Mouse (Mus musculus) liver, embryonic 11.5 days (tissue): Measurements from ENCODE around the gene Wnt5a. TPM values are rescaled to one million over a fixed set of nuclear protein-coding genes. Genes with fewer than 3 reads are reported as not detected.

Source experiments
- ATAC-seq: fragments of 200-750 bp; cut with Nextera tagmentation; replicated peaks from 2 replicates; pipeline ENCODE4 v1.8.0; 2017; ENCODE audit warnings: moderate number of reproducible peaks, mild to moderate bottlenecking, moderate TSS enrichment, moderate library complexity; ENCODE audit not compliant: low FRiP score
- DNase-seq: peaks from one replicate; pipeline ENCODE4 v3.0.0-alpha.2; 2017; ENCODE audit warnings: low spot score
- H3K27ac ChIP-seq: fragments of 300-500 bp; sonication (generic); 2 replicates; pipeline ENCODE4 v1.5.1; 2014; ENCODE audit warnings: mild to moderate bottlenecking, low read depth, low read length, control low read depth
- H3K27me3 ChIP-seq: fragments of 300-500 bp; sonication (generic); replicated peaks from 2 replicates; pipeline ENCODE4 v1.6.1; 2014; ENCODE audit warnings: low read length, mixed read lengths; ENCODE audit not compliant: control insufficient read depth, insufficient read depth
- H3K36me3 ChIP-seq: fragments of 300-500 bp; sonication (generic); 2 replicates; pipeline ENCODE4 v1.6.1; 2014; ENCODE audit warnings: mild to moderate bottlenecking, low read length, moderate library complexity, mixed read lengths; ENCODE audit not compliant: control insufficient read depth, insufficient read depth
- H3K4me1 ChIP-seq: fragments of 300-500 bp; sonication (generic); replicated peaks from 2 replicates; pipeline ENCODE4 v1.6.1; 2014; ENCODE audit warnings: low read length, mixed read lengths; ENCODE audit not compliant: control insufficient read depth, insufficient read depth
- H3K4me2 ChIP-seq: fragments of 300-500 bp; sonication (generic); 2 replicates; pipeline ENCODE4 v1.6.1; 2014; ENCODE audit warnings: mild to moderate bottlenecking, control low read depth, moderate library complexity
- H3K4me3 ChIP-seq: fragments of 300-500 bp; sonication (generic); 2 replicates; pipeline ENCODE4 v1.5.1; 2014; ENCODE audit warnings: low read depth, low read length, control low read depth
- H3K9ac ChIP-seq: fragments of 300-500 bp; sonication (generic); 2 replicates; pipeline ENCODE4 v1.6.1; 2014; ENCODE audit warnings: low read depth, low read length, control low read depth
- H3K9me3 ChIP-seq: fragments of 300-500 bp; sonication (generic); 2 replicates; pipeline ENCODE4 v1.6.1; 2016; ENCODE audit warnings: low read length, inconsistent platforms, mixed read lengths; ENCODE audit not compliant: control insufficient read depth
- WGBS: fragments of 180-500 bp; shearing (Covaris S2); extraction: QIAGEN DNeasy Blood & Tissue Kit; methylation state at CpG from one replicate; pipeline ENCODE4 v1.1.7; 2014; 5-methylcytosine and 5-hydroxymethylcytosine counted together
- polyA plus RNA-seq: library from polyadenylated mRNA; unstranded; fragments of >200 nt; fragmentation: Nextera tagmentation; extraction: Ambion mirVana; gene quantifications from 2 replicates; pipeline ENCODE4 v1.2.1, GENCODE M21; 2014

The Wnt5a gene
- polyA plus RNA-seq, 1 experiment from 2014 or later: 3.7 TPM

DNA sequence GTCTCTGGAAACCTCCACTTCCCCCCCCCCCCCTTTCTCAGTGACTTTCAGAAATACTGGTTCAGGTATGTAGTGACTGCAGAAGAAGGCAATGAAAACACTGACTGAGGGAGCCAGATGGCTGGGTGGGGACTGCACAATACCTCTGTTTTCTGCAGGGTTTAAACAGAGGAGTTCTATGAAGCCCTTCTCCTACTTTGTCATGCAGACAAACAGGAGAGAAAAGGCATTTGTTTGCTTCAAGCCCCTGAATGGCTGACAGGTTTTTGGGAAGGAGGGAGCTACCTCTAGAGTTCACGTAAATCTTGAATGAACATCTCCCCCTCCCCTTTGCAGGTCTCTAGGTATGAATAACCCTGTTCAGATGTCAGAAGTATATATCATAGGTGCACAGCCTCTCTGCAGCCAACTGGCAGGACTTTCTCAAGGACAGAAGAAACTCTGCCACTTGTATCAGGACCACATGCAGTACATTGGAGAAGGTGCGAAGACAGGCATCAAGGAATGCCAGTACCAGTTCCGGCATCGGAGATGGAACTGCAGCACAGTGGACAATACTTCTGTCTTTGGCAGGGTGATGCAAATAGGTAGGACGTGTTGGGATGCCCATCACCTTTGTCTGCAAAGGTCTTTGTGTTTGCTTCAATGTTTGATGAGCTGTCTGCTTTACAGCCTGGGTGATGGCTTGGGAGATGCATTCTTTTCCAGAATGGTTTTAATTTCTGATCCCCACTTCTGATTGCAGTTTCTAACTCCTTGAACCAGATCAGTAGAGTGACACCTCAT, 8.4 kb downstream of the Wnt5a start:
- no peak for ATAC-seq
- Histone ChIP-seq H3K9me3 (no peaks in the 10 kb centered on the region), H3K27ac (no peak overlapping the region), H3K4me1 (no peaks in the 10 kb centered on the region), H3K9ac (no peak overlapping the region), H3K27me3 (peaks cover 57% of the 10 kb centered on the region), H3K4me2 (no peak overlapping the region), H3K36me3 (no peaks in the 10 kb centered on the region), H3K4me3 (no peak overlapping the region)
- WGBS: 82% methylated on average over 5 of the region's 5 CpGs
- no peak for DNase-seq

DNA sequence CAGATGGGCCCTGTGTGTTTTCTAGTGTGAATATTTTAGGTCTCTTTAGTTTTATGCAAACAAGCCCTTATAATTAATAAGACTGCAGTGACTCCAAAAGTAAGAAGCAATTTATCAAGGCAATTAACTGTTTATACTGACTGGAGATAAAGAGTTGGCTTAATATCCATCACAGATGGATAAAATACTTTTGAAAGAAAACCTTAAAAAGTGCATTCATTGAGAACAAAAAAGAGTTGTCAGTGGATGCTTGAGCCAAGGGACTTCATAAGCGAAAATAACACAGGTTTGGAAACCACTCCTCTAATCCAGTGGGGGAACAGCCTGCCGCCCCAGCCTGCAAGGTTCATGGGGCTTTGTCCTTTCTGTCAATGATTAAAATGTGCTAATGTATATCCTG, 9.6 kb downstream of the Wnt5a start:
- no peak overlapping the region for H3K27ac ChIP-seq
- H3K36me3 ChIP-seq: no peaks in the 10 kb centered on the region
- no peak overlapping the region for H3K4me2 ChIP-seq
- H3K4me1 ChIP-seq: no peaks in the 10 kb centered on the region
- no peak for DNase-seq
- WGBS: 46% methylated on average over 2 of the region's 2 CpGs
- no peak overlapping the region for H3K4me3 ChIP-seq
- ATAC-seq: no peak
- H3K27me3 ChIP-seq: peaks cover 46% of the 10 kb centered on the region
- no peaks in the 10 kb centered on the region for H3K9me3 ChIP-seq
- H3K9ac ChIP-seq: no peak overlapping the region

DNA sequence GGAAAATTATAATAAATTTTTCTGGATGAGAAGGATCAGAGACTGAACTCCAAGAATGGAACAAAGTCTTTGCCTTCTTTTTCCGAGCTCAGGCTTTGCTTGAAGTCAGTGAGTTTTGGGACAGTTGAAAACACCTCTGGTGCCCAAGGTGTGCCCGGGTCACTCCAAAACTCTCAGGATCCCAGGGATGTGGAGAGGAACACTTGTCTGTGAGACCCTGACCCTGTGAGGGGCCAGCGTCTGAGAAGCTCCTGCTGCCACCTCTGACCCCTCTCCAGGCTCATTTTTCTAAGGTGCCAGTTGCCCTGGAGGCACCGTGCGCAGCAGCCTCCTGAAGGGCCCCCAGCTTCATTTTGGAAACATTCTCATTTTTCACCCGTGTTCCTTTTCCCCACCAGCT, 10.8 kb downstream of the Wnt5a start:
- H3K36me3 ChIP-seq: no peaks in the 10 kb centered on the region

DNA sequence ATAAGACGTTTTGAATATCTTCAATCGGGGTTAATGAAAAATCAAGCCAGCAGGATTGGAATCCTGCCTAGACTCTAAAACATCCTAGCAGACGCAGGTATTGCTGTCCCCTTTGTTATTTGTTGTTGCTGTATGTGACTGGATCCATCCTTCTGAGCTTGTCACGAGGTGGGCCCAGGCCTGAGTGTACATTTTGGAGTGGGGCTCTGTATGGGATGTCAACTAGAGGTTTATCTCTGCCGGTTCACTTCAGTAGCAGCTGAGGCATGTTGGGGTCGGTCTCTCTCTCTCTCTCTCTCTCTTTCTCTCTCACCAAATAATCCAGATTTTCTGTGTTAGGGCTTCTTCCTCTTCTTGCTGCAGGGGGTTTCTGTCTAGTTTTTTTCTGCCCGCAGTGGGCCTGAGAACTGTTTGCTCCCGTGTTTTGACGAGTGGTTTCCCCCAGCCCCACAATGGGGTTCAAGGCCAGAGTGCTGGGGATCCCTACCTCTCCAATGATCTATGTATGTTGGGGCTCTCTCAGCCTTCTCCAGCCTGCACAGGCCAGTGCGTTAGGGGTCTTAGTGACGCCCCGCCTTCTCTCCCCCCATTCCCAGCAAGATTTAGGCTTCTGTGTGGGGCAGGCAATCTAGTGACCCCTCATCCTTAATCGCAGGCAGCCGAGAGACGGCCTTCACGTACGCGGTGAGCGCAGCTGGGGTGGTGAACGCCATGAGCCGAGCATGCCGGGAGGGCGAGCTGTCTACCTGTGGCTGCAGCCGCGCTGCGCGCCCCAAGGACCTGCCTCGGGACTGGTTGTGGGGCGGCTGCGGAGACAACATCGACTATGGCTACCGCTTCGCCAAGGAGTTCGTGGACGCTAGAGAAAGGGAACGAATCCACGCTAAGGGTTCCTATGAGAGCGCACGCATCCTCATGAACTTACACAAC, 13.3 kb downstream of the Wnt5a start:
- Histone ChIP-seq H3K36me3 (no peaks in the 10 kb centered on the region), H3K27me3 (peaks cover 11% of the 10 kb centered on the region), H3K4me1 (no peaks in the 10 kb centered on the region), H3K27ac (no peak overlapping the region), H3K9me3 (no peaks in the 10 kb centered on the region), H3K9ac (no peak overlapping the region), H3K4me3 (no peak overlapping the region), H3K4me2 (no peak overlapping the region)
- WGBS: 71% methylated on average over 39 of the region's 39 CpGs
- DNase-seq (no peak), ATAC-seq (no peak)

More for the DNA sequence above, 10.8 kb downstream of the Wnt5a start:
- H3K4me2 ChIP-seq: no peak overlapping the region
- DNase-seq (no peak), ATAC-seq (no peak)
- H3K4me1 ChIP-seq: no peaks in the 10 kb centered on the region
- no peak overlapping the region for H3K9ac ChIP-seq
- 60% methylated on average over 6 of the region's 6 CpGs for WGBS
- no peak overlapping the region for H3K4me3 ChIP-seq
- peaks cover 34% of the 10 kb centered on the region for H3K27me3 ChIP-seq
- no peaks in the 10 kb centered on the region for H3K9me3 ChIP-seq
- H3K27ac ChIP-seq: no peak overlapping the region

DNA sequence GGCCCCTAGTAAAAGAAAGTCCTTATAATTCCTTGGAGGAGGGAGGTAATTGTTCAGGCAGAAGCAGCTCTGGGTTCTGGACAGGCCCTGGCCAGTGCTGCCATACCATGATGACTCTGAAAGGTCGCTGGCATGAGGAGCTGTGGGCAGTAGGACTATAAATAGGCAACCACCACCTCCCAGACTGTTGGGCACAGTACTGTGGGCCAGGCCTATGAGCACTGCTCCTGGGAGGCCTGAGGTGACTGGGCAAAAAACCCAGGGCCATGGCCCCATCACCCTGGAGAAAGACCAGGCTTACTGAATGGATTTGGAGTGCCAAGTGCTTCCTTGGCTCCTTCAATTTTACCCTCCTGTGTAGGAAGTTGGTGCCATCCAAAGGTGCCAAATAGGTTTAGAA, 16.6 kb downstream of the Wnt5a start:
- H3K9me3 ChIP-seq: no peaks in the 10 kb centered on the region
- no peak overlapping the region for H3K27ac ChIP-seq
- 70% methylated on average over 1 of the region's 1 CpGs for WGBS
- no peak overlapping the region for H3K4me2 ChIP-seq
- no peak for DNase-seq
- no peaks in the 10 kb centered on the region for H3K36me3 ChIP-seq
- no peak overlapping the region for H3K9ac ChIP-seq
- no peak for ATAC-seq
- no peak overlapping the region for H3K4me3 ChIP-seq
- no peaks in the 10 kb centered on the region for H3K4me1 ChIP-seq
- no peaks in the 10 kb centered on the region for H3K27me3 ChIP-seq

DNA sequence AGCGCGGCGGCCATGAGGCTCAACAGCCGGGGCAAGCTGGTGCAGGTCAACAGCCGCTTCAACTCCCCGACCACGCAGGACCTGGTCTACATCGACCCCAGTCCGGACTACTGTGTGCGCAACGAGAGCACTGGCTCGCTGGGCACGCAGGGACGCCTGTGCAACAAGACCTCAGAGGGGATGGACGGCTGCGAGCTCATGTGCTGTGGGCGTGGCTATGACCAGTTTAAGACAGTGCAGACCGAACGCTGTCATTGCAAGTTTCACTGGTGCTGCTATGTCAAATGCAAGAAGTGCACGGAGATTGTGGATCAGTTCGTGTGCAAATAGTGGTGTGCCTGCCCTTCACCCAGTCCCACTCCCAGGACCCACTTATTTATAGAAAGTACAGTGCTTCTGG, 18.1 kb downstream of the Wnt5a start:
- H3K4me1 ChIP-seq: no peaks in the 10 kb centered on the region
- no peak overlapping the region for H3K4me3 ChIP-seq
- no peak for ATAC-seq
- no peak overlapping the region for H3K4me2 ChIP-seq
- H3K27me3 ChIP-seq: no peaks in the 10 kb centered on the region
- no peak for DNase-seq
- H3K9me3 ChIP-seq: no peaks in the 10 kb centered on the region
- H3K36me3 ChIP-seq: no peaks in the 10 kb centered on the region
- H3K9ac ChIP-seq: no peak overlapping the region
- no peak overlapping the region for H3K27ac ChIP-seq
- WGBS: 79% methylated on average over 21 of the region's 21 CpGs

DNA sequence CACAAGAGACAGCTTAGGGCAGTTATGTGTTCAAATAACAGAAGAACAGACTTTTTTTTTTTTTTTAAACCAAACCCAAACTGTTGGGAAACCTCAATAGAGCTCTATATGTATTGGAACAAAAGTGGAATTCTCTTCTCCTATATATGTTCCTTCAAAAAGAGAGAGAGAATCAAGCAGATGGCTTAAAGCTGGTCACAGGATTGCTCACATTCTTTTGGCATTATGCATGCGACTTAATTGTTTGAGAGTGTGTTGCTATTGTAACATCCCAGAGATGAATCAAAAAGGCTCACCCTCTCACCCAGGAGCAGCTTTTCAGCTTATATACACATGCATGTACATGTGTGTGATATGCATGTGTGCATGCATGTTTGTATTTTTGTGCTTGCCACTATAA, 21.0 kb downstream of the Wnt5a start:
- no peak overlapping the region for H3K4me2 ChIP-seq
- DNase-seq (no peak), ATAC-seq (no peak)
- H3K36me3 ChIP-seq: no peaks in the 10 kb centered on the region
- no peaks in the 10 kb centered on the region for H3K9me3 ChIP-seq
- H3K9ac ChIP-seq: no peak overlapping the region
- no peak overlapping the region for H3K4me3 ChIP-seq
- H3K27ac ChIP-seq: no peak overlapping the region
- H3K4me1 ChIP-seq: no peaks in the 10 kb centered on the region
- H3K27me3 ChIP-seq: peaks cover 3% of the 10 kb centered on the region; the same call in 1 of the 2 replicates
- WGBS: 83% methylated on average over 1 of the region's 1 CpGs

DNA sequence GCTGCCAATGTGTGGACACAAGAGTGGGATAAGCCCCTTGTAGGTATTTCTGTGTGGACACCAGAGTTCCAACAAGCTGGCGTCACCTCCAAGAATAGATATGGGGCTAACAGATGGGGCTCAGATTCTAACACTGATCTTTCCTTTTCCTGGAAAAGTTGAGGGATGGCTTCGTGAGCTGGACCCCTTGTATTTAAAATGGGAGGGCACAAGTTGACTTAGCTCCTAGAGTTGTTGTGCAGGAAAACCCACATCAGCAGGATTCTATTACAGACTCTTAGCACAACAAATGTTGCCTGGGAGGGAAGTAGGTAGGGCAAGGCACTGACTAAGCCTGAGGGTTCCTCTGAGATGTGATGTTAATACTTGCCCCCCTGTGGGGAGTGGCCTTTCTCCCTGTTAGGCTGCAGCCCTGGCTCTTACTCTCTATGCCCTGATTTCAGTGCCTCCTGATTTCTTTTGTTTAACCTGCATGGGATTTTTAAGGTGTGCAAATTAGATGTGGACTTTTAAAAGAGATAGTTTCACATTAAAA, 23.7 kb downstream of the Wnt5a start:
- H3K4me1 ChIP-seq: no peaks in the 10 kb centered on the region
- no peak overlapping the region for H3K9ac ChIP-seq
- no peak for DNase-seq
- no peaks in the 10 kb centered on the region for H3K36me3 ChIP-seq
- no peak overlapping the region for H3K4me2 ChIP-seq
- no peak overlapping the region for H3K27ac ChIP-seq
- H3K4me3 ChIP-seq: no peak overlapping the region
- no peaks in the 10 kb centered on the region for H3K9me3 ChIP-seq
- WGBS: 75% methylated on average over 2 of the region's 2 CpGs
- H3K27me3 ChIP-seq: peaks cover 5% of the 10 kb centered on the region; the same call in 1 of the 2 replicates
- ATAC-seq: no peak
